Mouse (Mus musculus) hindbrain, embryonic 14.5 days (tissue): Measurements from ENCODE around the gene Ech1. TPM values are rescaled to one million over a fixed set of nuclear protein-coding genes. Genes with fewer than 3 reads are reported as not detected.

ENCODE experiments used
- ATAC-seq: fragments of 200-750 bp; cut with Nextera tagmentation; 2 replicates; pipeline ENCODE4 v1.8.0; 2017; ENCODE audit warnings: moderate number of reproducible peaks, mild to moderate bottlenecking, moderate TSS enrichment, moderate library complexity; ENCODE audit not compliant: low FRiP score
- DNase-seq: peaks from one replicate; pipeline ENCODE4 v3.0.0-alpha.2; 2015; ENCODE audit warnings: low spot score
- H3K27ac ChIP-seq: fragments of 300-500 bp; sonication (generic); 2 replicates; pipeline ENCODE4 v1.5.1; 2014; ENCODE audit warnings: mild to moderate bottlenecking, moderate library complexity
- H3K27me3 ChIP-seq: fragments of 300-500 bp; sonication (generic); 2 replicates; pipeline ENCODE4 v1.6.1; 2014; ENCODE audit warnings: mild to moderate bottlenecking, low read length, mixed read lengths; ENCODE audit not compliant: control insufficient read depth, insufficient read depth
- H3K36me3 ChIP-seq: fragments of 300-500 bp; sonication (generic); replicated peaks from 2 replicates; pipeline ENCODE4 v1.6.1; 2014; ENCODE audit not compliant: control insufficient read depth, insufficient read depth
- H3K4me1 ChIP-seq: fragments of 300-500 bp; sonication (generic); replicated peaks from 2 replicates; pipeline ENCODE4 v1.6.1; 2014; ENCODE audit warnings: antibody characterized with exemption, low read length, mixed read lengths; ENCODE audit not compliant: control insufficient read depth, insufficient read depth
- H3K4me2 ChIP-seq: fragments of 300-500 bp; sonication (generic); replicated peaks from 2 replicates; pipeline ENCODE4 v1.6.1; 2014; ENCODE audit warnings: mild to moderate bottlenecking, moderate library complexity
- H3K4me3 ChIP-seq: fragments of 300-500 bp; sonication (generic); replicated peaks from 2 replicates; pipeline ENCODE4 v1.5.1; 2014; ENCODE audit warnings: mild to moderate bottlenecking, low read length
- H3K9ac ChIP-seq: fragments of 300-500 bp; sonication (generic); 2 replicates; pipeline ENCODE4 v1.6.1; 2014
- H3K9me3 ChIP-seq: fragments of 300-500 bp; sonication (generic); 2 replicates; pipeline ENCODE4 v1.6.1; 2016; ENCODE audit warnings: low read length; ENCODE audit not compliant: control insufficient read depth
- WGBS: fragments of 180-500 bp; shearing (Covaris S2); extraction: QIAGEN DNeasy Blood & Tissue Kit; methylation state at CpG from one replicate; pipeline ENCODE4 v1.1.7; 2014; 5-methylcytosine and 5-hydroxymethylcytosine counted together
- polyA plus RNA-seq: library from polyadenylated mRNA; unstranded; fragments of >200 nt; fragmentation: Nextera tagmentation; extraction: Ambion mirVana; gene quantifications from 2 replicates; pipeline ENCODE4 v1.2.1, GENCODE M21; 2014

The Ech1 gene
- polyA plus RNA-seq, 1 experiment from 2014 or later, result 99.0 TPM

GRCm38 (mm10) chr7:28822993-28823903, 1.8 kb upstream of the Ech1 start:
- H3K27ac ChIP-seq, result peak overlapping the region; percentile 12; the same call in 1 of the 2 replicates

GRCm38 (mm10) chr7:28823932-28824331, 1.1 kb upstream of the Ech1 start:
- Histone ChIP-seq H3K4me1 (peaks cover 12% of the 10 kb centered on the region), H3K36me3 (peaks cover 46% of the 10 kb centered on the region), H3K9me3 (no peaks in the 10 kb centered on the region), H3K27ac (no peak overlapping the region), H3K27me3 (no peaks in the 10 kb centered on the region), H3K4me3 (no peak overlapping the region), H3K4me2 (no peak overlapping the region), H3K9ac (no peak overlapping the region)
- no peak for DNase-seq
- ATAC-seq, result no peak
- 47% methylated on average over 2 of the region's 2 CpGs for WGBS

More at GRCm38 (mm10) chr7:28822993-28823903, 1.8 kb upstream of the Ech1 start:
- Histone ChIP-seq H3K27me3 (no peaks in the 10 kb centered on the region), H3K9me3 (no peaks in the 10 kb centered on the region), H3K36me3 (peaks cover 53% of the 10 kb centered on the region), H3K4me3 (no peak overlapping the region), H3K4me2 (no peak overlapping the region), H3K4me1 (peaks cover 12% of the 10 kb centered on the region), H3K9ac (no peak overlapping the region)
- DNase-seq (no peak), ATAC-seq (no peak)
- WGBS, result 55% methylated on average over 10 of the region's 10 CpGs

- peak overlapping the region; percentile 76 for H3K27ac ChIP-seq
- H3K9ac ChIP-seq, result peak overlapping the region; percentile 68
- peaks cover 36% of the 10 kb centered on the region for H3K36me3 ChIP-seq
- H3K9me3 ChIP-seq, result no peaks in the 10 kb centered on the region
- no peaks in the 10 kb centered on the region for H3K27me3 ChIP-seq
- no peak for ATAC-seq
- H3K4me1 ChIP-seq, result peaks cover 12% of the 10 kb centered on the region
- 65% methylated on average over 11 of the region's 11 CpGs for WGBS
- H3K4me3 ChIP-seq, result peak overlapping the region; percentile 43
- H3K4me2 ChIP-seq, result peak overlapping the region; percentile 62
- DNase-seq, result no peak
Measured at GRCm38 (mm10) chr7:28825686-28826401, 827 bp downstream of the Ech1 start.

GRCm38 (mm10) chr7:28826402-28826772, 1.4 kb downstream of the Ech1 start:
- no peak for DNase-seq
- H3K4me2 ChIP-seq, result no peak overlapping the region
- no peak overlapping the region for H3K27ac ChIP-seq
- no peaks in the 10 kb centered on the region for H3K9me3 ChIP-seq
- H3K4me1 ChIP-seq, result peaks cover 12% of the 10 kb centered on the region
- no peak overlapping the region for H3K4me3 ChIP-seq
- no peak overlapping the region for H3K9ac ChIP-seq
- no peak for ATAC-seq
- 94% methylated on average over 7 of the region's 7 CpGs for WGBS
- H3K36me3 ChIP-seq, result peaks cover 31% of the 10 kb centered on the region
- no peaks in the 10 kb centered on the region for H3K27me3 ChIP-seq

GRCm38 (mm10) chr7:28827338-28827737, 2.3 kb downstream of the Ech1 start:
- no peak for DNase-seq
- Histone ChIP-seq H3K4me3 (no peak overlapping the region), H3K9ac (no peak overlapping the region), H3K9me3 (no peaks in the 10 kb centered on the region), H3K36me3 (peaks cover 25% of the 10 kb centered on the region), H3K27me3 (no peaks in the 10 kb centered on the region), H3K4me2 (no peak overlapping the region), H3K27ac (no peak overlapping the region), H3K4me1 (peaks cover 12% of the 10 kb centered on the region)
- 53% methylated on average over 3 of the region's 3 CpGs for WGBS
- ATAC-seq, result no peak

GRCm38 (mm10) chr7:28829821-28830220, 4.8 kb downstream of the Ech1 start:
- no peak for ATAC-seq

GRCm38 (mm10) chr7:28830981-28831380, 6.0 kb downstream of the Ech1 start:
- no peak overlapping the region for H3K4me3 ChIP-seq
- no peaks in the 10 kb centered on the region for H3K27me3 ChIP-seq
- no peaks in the 10 kb centered on the region for H3K9me3 ChIP-seq
- no peak overlapping the region for H3K27ac ChIP-seq
- 100% methylated on average over 5 of the region's 5 CpGs for WGBS
- H3K4me1 ChIP-seq, result 0 out of 2 replicates have a peak, but pooled peaks cover 2% of the 10 kb centered on the region
- H3K36me3 ChIP-seq, result peaks cover 12% of the 10 kb centered on the region; the same call in 1 of the 2 replicates
- no peak for DNase-seq
- no peak overlapping the region for H3K9ac ChIP-seq
- no peak overlapping the region for H3K4me2 ChIP-seq
- ATAC-seq, result no peak

More at GRCm38 (mm10) chr7:28829821-28830220, 4.8 kb downstream of the Ech1 start:
- peaks cover 12% of the 10 kb centered on the region; the same call in 1 of the 2 replicates for H3K36me3 ChIP-seq
- H3K9me3 ChIP-seq, result no peaks in the 10 kb centered on the region
- no peak overlapping the region for H3K4me3 ChIP-seq
- H3K27me3 ChIP-seq, result no peaks in the 10 kb centered on the region
- 93% methylated on average over 8 of the region's 8 CpGs for WGBS
- H3K4me1 ChIP-seq, result peaks cover 8% of the 10 kb centered on the region
- H3K27ac ChIP-seq, result no peak overlapping the region
- no peak for DNase-seq
- no peak overlapping the region for H3K4me2 ChIP-seq
- H3K9ac ChIP-seq, result no peak overlapping the region

- no peak for ATAC-seq
- Histone ChIP-seq H3K4me2 (no peak overlapping the region), H3K27ac (no peak overlapping the region), H3K27me3 (no peaks in the 10 kb centered on the region), H3K9ac (no peak overlapping the region), H3K4me1 (no peaks in the 10 kb centered on the region), H3K9me3 (no peaks in the 10 kb centered on the region), H3K4me3 (no peak overlapping the region), H3K36me3 (peaks cover 12% of the 10 kb centered on the region; the same call in 1 of the 2 replicates)
- 96% methylated on average over 17 of the region's 17 CpGs for WGBS
- DNase-seq, result no peak
Measured at GRCm38 (mm10) chr7:28831411-28832125, 6.6 kb downstream of the Ech1 start.

GRCm38 (mm10) chr7:28832137-28832536, 7.1 kb downstream of the Ech1 start:
- ATAC-seq, result no peak
- WGBS, result 76% methylated on average over 6 of the region's 6 CpGs
- no peak overlapping the region for H3K27ac ChIP-seq

More at GRCm38 (mm10) chr7:28832137-28832536, 7.1 kb downstream of the Ech1 start:
- Histone ChIP-seq H3K36me3 (peaks cover 12% of the 10 kb centered on the region; the same call in 1 of the 2 replicates), H3K4me1 (no peaks in the 10 kb centered on the region), H3K9ac (no peak overlapping the region), H3K4me3 (no peak overlapping the region), H3K9me3 (no peaks in the 10 kb centered on the region), H3K4me2 (no peak overlapping the region), H3K27me3 (no peaks in the 10 kb centered on the region)
- no peak for DNase-seq
